Mouse (Mus musculus): ENCODE data around the gene Ndufv1. TPM values are rescaled to one million over a fixed set of nuclear protein-coding genes. Genes with fewer than 3 reads are reported as not detected.

The Ndufv1 gene
- total and polyA plus RNA-seq, 2 experiments from 2014 or later, result 137 to 271 TPM

GRCm38 (mm10) chr19:3996747-3997146 is 15.9 kb downstream of the Ndufv1 start:
- 78% methylated on average over 8 of the region's 8 CpGs for WGBS
- Histone ChIP-seq H3K27ac (ENCODE audit: low read depth, low read length) (no peak overlapping the region), H3K9ac (replicated peaks; ENCODE audit: low read length, poor library complexity, severe bottlenecking) (no peak overlapping the region), H3K36me3 (ENCODE audit: insufficient read depth, low read length) (no peaks in the 10 kb centered on the region), H3K27me3 (ENCODE audit: insufficient read depth, low read length) (no peaks in the 10 kb centered on the region), H3K9me3 (ENCODE audit: low read length) (no peaks in the 10 kb centered on the region), H3K4me2 (ENCODE audit: low read depth, low read length, poor library complexity, severe bottlenecking) (no peak overlapping the region), H3K4me1 (ENCODE audit: insufficient read depth, low read length) (peaks cover 7% of the 10 kb centered on the region; the same call in 1 of the 2 replicates), H3K4me3 (ENCODE audit: low read depth, low read length) (no peak overlapping the region)
- no peak for DNase-seq (ENCODE audit: low spot score)
- ATAC-seq (ENCODE audit: low FRiP score), result no peak
- no peak for TF ChIP-seq CTCF (IDR thresholded peaks at IDR 0.05)

- DNase-seq (ENCODE audit: low spot score) (no peak), ATAC-seq (ENCODE audit: low FRiP score) (no peak)
- Histone ChIP-seq H3K4me2 (ENCODE audit: low read depth, low read length, poor library complexity, severe bottlenecking) (no peak overlapping the region), H3K9ac (replicated peaks; ENCODE audit: low read length, poor library complexity, severe bottlenecking) (no peak overlapping the region), H3K4me1 (ENCODE audit: insufficient read depth, low read length) (peaks cover under 1% of the 10 kb centered on the region; the same call in 1 of the 2 replicates), H3K27me3 (ENCODE audit: insufficient read depth, low read length) (no peaks in the 10 kb centered on the region), H3K36me3 (ENCODE audit: insufficient read depth, low read length) (no peaks in the 10 kb centered on the region), H3K27ac (ENCODE audit: low read depth, low read length) (no peak overlapping the region), H3K9me3 (ENCODE audit: low read length) (no peaks in the 10 kb centered on the region), H3K4me3 (ENCODE audit: low read depth, low read length) (no peak overlapping the region)
- WGBS, result 78% methylated on average over 7 of the region's 7 CpGs
- no peak for TF ChIP-seq CTCF (IDR thresholded peaks at IDR 0.05)
Measured at GRCm38 (mm10) chr19:3996106-3996505, 16.5 kb downstream of the Ndufv1 start.

- no peak for TF ChIP-seq CTCF (IDR thresholded peaks at IDR 0.05)
- WGBS, result 89% methylated on average over 3 of the region's 3 CpGs
Measured at GRCm38 (mm10) chr19:3995505-3995904, 17.1 kb downstream of the Ndufv1 start.

GRCm38 (mm10) chr19:3994932-3995331 is 17.7 kb downstream of the Ndufv1 start:
- Histone ChIP-seq H3K27ac (ENCODE audit: low read depth, low read length) (no peak overlapping the region), H3K9ac (replicated peaks; ENCODE audit: low read length, poor library complexity, severe bottlenecking) (no peak overlapping the region), H3K4me1 (ENCODE audit: insufficient read depth, low read length) (no peaks in the 10 kb centered on the region), H3K9me3 (ENCODE audit: low read length) (no peaks in the 10 kb centered on the region), H3K4me2 (ENCODE audit: low read depth, low read length, poor library complexity, severe bottlenecking) (no peak overlapping the region), H3K27me3 (ENCODE audit: insufficient read depth, low read length) (no peaks in the 10 kb centered on the region), H3K36me3 (ENCODE audit: insufficient read depth, low read length) (no peaks in the 10 kb centered on the region), H3K4me3 (ENCODE audit: low read depth, low read length) (no peak overlapping the region)
- no peak for DNase-seq (ENCODE audit: low spot score)
- TF ChIP-seq CTCF (IDR thresholded peaks at IDR 0.05), result no peak
- ATAC-seq (ENCODE audit: low FRiP score), result no peak
- WGBS, result 74% methylated on average over 6 of the region's 6 CpGs

More at GRCm38 (mm10) chr19:3995505-3995904, 17.1 kb downstream of the Ndufv1 start:
- Histone ChIP-seq H3K9me3 (ENCODE audit: low read length) (no peaks in the 10 kb centered on the region), H3K9ac (replicated peaks; ENCODE audit: low read length, poor library complexity, severe bottlenecking) (no peak overlapping the region), H3K4me2 (ENCODE audit: low read depth, low read length, poor library complexity, severe bottlenecking) (no peak overlapping the region), H3K27me3 (ENCODE audit: insufficient read depth, low read length) (no peaks in the 10 kb centered on the region), H3K36me3 (ENCODE audit: insufficient read depth, low read length) (no peaks in the 10 kb centered on the region), H3K4me1 (ENCODE audit: insufficient read depth, low read length) (no peaks in the 10 kb centered on the region), H3K4me3 (ENCODE audit: low read depth, low read length) (no peak overlapping the region), H3K27ac (ENCODE audit: low read depth, low read length) (no peak overlapping the region)
- DNase-seq (ENCODE audit: low spot score) (no peak), ATAC-seq (ENCODE audit: low FRiP score) (no peak)

- Histone ChIP-seq H3K9ac (replicated peaks; ENCODE audit: low read length, poor library complexity, severe bottlenecking) (no peak within 1 kb of the TSS), H3K27ac (ENCODE audit: low read depth, low read length) (no peak within 1 kb of the TSS), H3K4me2 (ENCODE audit: low read depth, low read length, poor library complexity, severe bottlenecking) (no peak within 1 kb of the TSS), H3K36me3 (ENCODE audit: insufficient read depth, low read length) (no peaks in the 10 kb centered on the region), H3K9me3 (ENCODE audit: low read length) (no peaks in the 10 kb centered on the region), H3K4me1 (ENCODE audit: insufficient read depth, low read length) (no peaks in the 10 kb centered on the region), H3K4me3 (ENCODE audit: low read depth, low read length) (no peak within 1 kb of the TSS), H3K27me3 (ENCODE audit: insufficient read depth, low read length) (no peaks in the 10 kb centered on the region)
- WGBS, result 63% methylated on average over 5 of the region's 5 CpGs
- ATAC-seq (ENCODE audit: low FRiP score) (no peak), DNase-seq (ENCODE audit: low spot score) (no peak)
- no peak for TF ChIP-seq CTCF (IDR thresholded peaks at IDR 0.05)
Measured at GRCm38 (mm10) chr19:3992416-3992815, 20.2 kb downstream of the Ndufv1 start, which contains the start of gene Tbx10. Gene Tbx10 (plus strand): TSS chr19:3992752.

GRCm38 (mm10) chr19:3991966-3992365 is 20.6 kb downstream of the Ndufv1 start:
- no peaks in the 10 kb centered on the region for H3K9me3 ChIP-seq (ENCODE audit: low read length)
- H3K4me1 ChIP-seq (ENCODE audit: insufficient read depth, low read length), result no peaks in the 10 kb centered on the region
- TF ChIP-seq CTCF (IDR thresholded peaks at IDR 0.05), result no peak
- no peak for DNase-seq (ENCODE audit: low spot score)
- H3K36me3 ChIP-seq (ENCODE audit: insufficient read depth, low read length), result no peaks in the 10 kb centered on the region
- no peaks in the 10 kb centered on the region for H3K27me3 ChIP-seq (ENCODE audit: insufficient read depth, low read length)
- no peak for ATAC-seq (ENCODE audit: low FRiP score)
- H3K9ac ChIP-seq (replicated peaks; ENCODE audit: low read length, poor library complexity, severe bottlenecking), result no peak overlapping the region
- H3K4me2 ChIP-seq (ENCODE audit: low read depth, low read length, poor library complexity, severe bottlenecking), result no peak overlapping the region
- WGBS, result 77% methylated on average over 3 of the region's 3 CpGs
- no peak overlapping the region for H3K27ac ChIP-seq (ENCODE audit: low read depth, low read length)
- H3K4me3 ChIP-seq (ENCODE audit: low read depth, low read length), result no peak overlapping the region
